Mouse (Mus musculus) stomach, postnatal 0 days (tissue): ENCODE data around the gene Sytl1. TPM values are rescaled to one million over a fixed set of nuclear protein-coding genes. Genes with fewer than 3 reads are reported as not detected.

Source experiments
- ATAC-seq: fragments of 200-750 bp; cut with Nextera tagmentation; 2 replicates; pipeline ENCODE4 v1.8.0; 2017; ENCODE audit not compliant: low FRiP score, low TSS enrichment
- DNase-seq: peaks from one replicate; pipeline ENCODE4 v3.0.0-alpha.2; 2016; ENCODE audit warnings: low spot score
- H3K27ac ChIP-seq: fragments of 300-500 bp; sonication (generic); replicated peaks from 2 replicates; pipeline ENCODE4 v1.5.1; 2014; ENCODE audit warnings: mild to moderate bottlenecking, control low read depth
- H3K27me3 ChIP-seq: fragments of 300-500 bp; sonication (generic); 2 replicates; pipeline ENCODE4 v1.6.1; 2014; ENCODE audit warnings: low read length; ENCODE audit not compliant: control insufficient read depth, insufficient read depth
- H3K36me3 ChIP-seq: fragments of 300-500 bp; sonication (generic); 2 replicates; pipeline ENCODE4 v1.6.1; 2014; ENCODE audit warnings: low read length, mixed read lengths; ENCODE audit not compliant: control insufficient read depth, insufficient read depth
- H3K4me1 ChIP-seq: fragments of 300-500 bp; sonication (generic); replicated peaks from 2 replicates; pipeline ENCODE4 v1.6.1; 2014; ENCODE audit warnings: antibody characterized with exemption; ENCODE audit not compliant: control insufficient read depth, insufficient read depth
- H3K4me2 ChIP-seq: fragments of 300-500 bp; sonication (generic); replicated peaks from 2 replicates; pipeline ENCODE4 v1.6.1; 2014; ENCODE audit warnings: low read depth, mild to moderate bottlenecking, control low read depth, moderate library complexity
- H3K4me3 ChIP-seq: fragments of 300-500 bp; sonication (generic); 2 replicates; pipeline ENCODE4 v1.5.1; 2014; ENCODE audit warnings: low read depth, low read length, control low read depth
- H3K9ac ChIP-seq: fragments of 300-500 bp; sonication (generic); 2 replicates; pipeline ENCODE4 v1.6.1; 2014; ENCODE audit warnings: mild to moderate bottlenecking, low read length, control low read depth, mixed read lengths
- H3K9me3 ChIP-seq: fragments of 300-500 bp; sonication (generic); 2 replicates; pipeline ENCODE4 v1.6.1; 2016; ENCODE audit warnings: low read length; ENCODE audit not compliant: control insufficient read depth
- CTCF ChIP-seq: IDR thresholded peaks from 2 replicates; pipeline ENCODE4 v1.5.1; 2016; ENCODE audit warnings: antibody characterized with exemption, low read depth, mild to moderate bottlenecking, moderate library complexity
- EP300 ChIP-seq: optimal IDR thresholded peaks from 2 replicates; pipeline ENCODE3; 2016; ENCODE audit warnings: antibody characterized with exemption
- WGBS: fragments of 180-500 bp; shearing (Covaris S2); extraction: QIAGEN DNeasy Blood & Tissue Kit; methylation state at CpG from one replicate; pipeline ENCODE4 v1.1.7; 2014; 5-methylcytosine and 5-hydroxymethylcytosine counted together
- polyA plus RNA-seq: library from polyadenylated mRNA; unstranded; fragments of >200 nt; fragmentation: Nextera tagmentation; extraction: Ambion mirVana; gene quantifications from 2 replicates; pipeline ENCODE4 v1.2.1, GENCODE M21; 2015

Sytl1 gene
- polyA plus RNA-seq, 1 experiment from 2014 or later, result 93.5 TPM

DNA sequence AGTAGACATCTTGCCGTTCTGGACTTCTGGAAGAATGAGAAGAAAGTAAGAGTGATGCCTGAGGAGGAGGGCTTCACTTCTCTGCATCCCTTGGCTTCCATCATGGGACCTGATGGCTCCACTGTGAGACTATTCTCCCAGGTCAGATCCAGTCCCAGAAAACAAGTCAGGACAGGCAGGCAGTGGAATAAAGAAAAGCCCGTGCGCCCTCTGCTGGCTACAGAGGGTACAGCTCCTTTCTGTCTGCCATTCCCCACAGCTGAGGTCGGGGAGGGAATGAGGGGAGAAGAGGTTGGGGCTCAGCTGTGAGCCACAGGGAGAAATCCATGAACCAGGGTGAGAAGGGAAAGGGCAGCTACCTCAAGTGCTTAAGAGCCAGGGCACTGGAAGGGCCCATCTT, 38.9 kb upstream of the Sytl1 start:
- peak; percentile 96 for TF ChIP-seq CTCF
- TF ChIP-seq EP300, result no peak
- no peaks in the 10 kb centered on the region for H3K9me3 ChIP-seq
- H3K4me2 ChIP-seq, result no peak overlapping the region
- ATAC-seq, result no peak
- WGBS, result 25% methylated on average over 4 of the region's 4 CpGs
- no peak overlapping the region for H3K9ac ChIP-seq
- no peak overlapping the region for H3K4me3 ChIP-seq
- no peaks in the 10 kb centered on the region for H3K27me3 ChIP-seq
- no peak overlapping the region for H3K27ac ChIP-seq
- peaks cover 13% of the 10 kb centered on the region; the same call in 1 of the 2 replicates for H3K36me3 ChIP-seq
- no peaks in the 10 kb centered on the region for H3K4me1 ChIP-seq
- DNase-seq, result peak; percentile 78

DNA sequence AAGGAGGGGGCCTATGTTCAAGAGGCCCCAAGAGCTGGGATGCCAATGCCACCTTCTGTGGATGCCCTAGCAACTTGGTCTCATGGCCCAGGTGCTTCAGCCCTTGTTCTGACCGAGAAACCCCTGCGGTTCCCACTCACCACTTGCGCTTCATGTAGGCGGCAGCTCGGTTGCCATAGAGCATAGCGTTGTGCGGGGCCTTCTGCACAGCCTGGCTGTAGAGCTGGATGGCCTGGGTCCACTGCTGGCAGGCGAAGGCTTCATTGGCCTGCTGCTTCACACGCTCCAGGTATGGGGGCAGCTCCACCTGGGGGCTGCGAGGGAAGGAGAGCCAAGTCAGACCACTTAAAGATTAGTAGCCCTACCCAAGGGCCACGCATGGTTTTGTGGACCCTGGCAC, 37.5 kb upstream of the Sytl1 start:
- H3K27me3 ChIP-seq, result no peaks in the 10 kb centered on the region
- no peak overlapping the region for H3K27ac ChIP-seq
- H3K4me2 ChIP-seq, result no peak overlapping the region
- no peaks in the 10 kb centered on the region for H3K9me3 ChIP-seq
- peaks cover 17% of the 10 kb centered on the region; the same call in 1 of the 2 replicates for H3K36me3 ChIP-seq
- H3K4me3 ChIP-seq, result no peak overlapping the region
- no peak for DNase-seq
- TF ChIP-seq CTCF, result no peak
- TF ChIP-seq EP300, result no peak
- WGBS, result 89% methylated on average over 11 of the region's 11 CpGs
- no peak for ATAC-seq
- no peaks in the 10 kb centered on the region for H3K4me1 ChIP-seq
- no peak overlapping the region for H3K9ac ChIP-seq

GRCm38 (mm10) chr4:133299701-133300100, 36.8 kb upstream of the Sytl1 start:
- peak overlapping the region; percentile 30; the same call in 1 of the 2 replicates for H3K27ac ChIP-seq
- H3K4me3 ChIP-seq, result no peak overlapping the region
- no peaks in the 10 kb centered on the region for H3K27me3 ChIP-seq
- TF ChIP-seq CTCF (no peak), EP300 (no peak)
- DNase-seq, result no peak
- H3K9ac ChIP-seq, result no peak overlapping the region
- no peaks in the 10 kb centered on the region for H3K9me3 ChIP-seq
- H3K4me1 ChIP-seq, result no peaks in the 10 kb centered on the region
- 67% methylated on average over 5 of the region's 5 CpGs for WGBS
- H3K36me3 ChIP-seq, result peaks cover 23% of the 10 kb centered on the region
- no peak for ATAC-seq
- H3K4me2 ChIP-seq, result no peak overlapping the region

DNA sequence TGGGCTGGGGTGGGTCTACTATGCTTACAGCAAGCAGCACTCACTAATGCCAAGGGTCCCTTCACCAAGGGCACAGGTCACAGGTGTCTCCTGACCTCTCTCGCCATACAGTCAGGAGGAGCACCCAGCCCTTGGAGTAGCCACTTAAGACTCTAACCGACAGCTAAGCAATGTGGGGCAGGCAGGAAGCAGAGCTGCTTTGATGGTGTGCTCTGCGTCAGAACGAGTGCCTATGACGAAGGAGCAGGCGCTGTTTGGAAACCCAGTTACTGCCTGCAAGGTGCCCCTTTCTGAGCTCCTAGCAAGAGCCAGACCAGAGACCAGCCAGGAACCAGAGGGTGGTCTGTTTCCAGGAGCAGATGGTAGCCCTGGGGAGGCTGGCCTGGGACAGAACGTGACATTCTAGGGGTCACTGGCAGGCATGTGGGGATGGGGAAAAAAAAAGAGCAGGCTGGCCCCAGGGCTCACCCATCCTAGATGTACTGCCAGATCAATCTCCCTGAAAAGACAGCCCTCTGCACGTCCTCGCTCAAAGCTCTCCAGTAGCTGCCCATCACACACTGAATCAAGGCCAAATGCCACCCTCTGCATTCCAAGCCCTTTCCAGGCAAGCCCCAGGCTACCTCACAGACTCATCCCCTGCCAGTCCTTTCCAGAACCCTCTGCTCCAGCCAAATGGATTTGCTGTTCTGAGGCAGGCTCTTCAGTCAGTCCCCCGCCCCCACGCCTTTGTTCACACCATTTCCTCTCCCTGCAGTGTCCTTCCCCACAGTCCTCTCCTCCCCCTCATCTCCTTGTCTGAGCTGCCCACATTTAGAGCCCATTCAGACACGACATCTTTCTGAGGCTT, 35.8 kb upstream of the Sytl1 start:
- H3K4me2 ChIP-seq, result no peak overlapping the region
- H3K4me3 ChIP-seq, result no peak overlapping the region
- no peak for ATAC-seq
- H3K4me1 ChIP-seq, result no peaks in the 10 kb centered on the region
- TF ChIP-seq CTCF (no peak), EP300 (no peak)
- H3K27me3 ChIP-seq, result no peaks in the 10 kb centered on the region
- H3K9me3 ChIP-seq, result no peaks in the 10 kb centered on the region
- DNase-seq, result no peak
- 0 out of 2 replicates have a peak overlapping the region, but pooled peaks have one; percentile 56 for H3K27ac ChIP-seq
- H3K36me3 ChIP-seq, result peaks cover 31% of the 10 kb centered on the region
- 62% methylated on average over 12 of the region's 12 CpGs for WGBS
- no peak overlapping the region for H3K9ac ChIP-seq

DNA sequence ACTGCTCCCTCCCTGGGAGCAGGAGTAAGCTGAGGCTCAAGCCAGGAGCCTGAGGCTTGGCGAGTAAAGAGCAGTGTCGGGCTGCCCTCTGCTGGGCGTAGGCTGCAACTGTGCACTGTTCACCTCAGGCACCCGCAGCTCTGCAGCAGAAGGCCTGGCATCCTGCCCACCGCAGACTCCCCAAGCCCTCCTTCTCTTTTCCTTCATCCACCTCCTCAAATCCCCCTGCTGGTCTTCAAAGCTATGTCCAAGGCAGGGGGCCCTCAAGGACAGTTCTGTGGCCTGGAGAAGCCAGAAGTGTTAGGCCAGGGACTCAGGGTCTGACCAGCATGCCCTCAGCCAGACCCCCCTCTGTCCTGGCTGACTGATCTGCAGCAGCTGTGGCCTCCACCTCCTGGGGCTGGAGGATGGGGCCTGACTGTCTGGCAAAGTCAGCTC, 34.9 kb upstream of the Sytl1 start:
- no peak overlapping the region for H3K4me2 ChIP-seq
- no peaks in the 10 kb centered on the region for H3K9me3 ChIP-seq
- H3K36me3 ChIP-seq, result peaks cover 28% of the 10 kb centered on the region
- TF ChIP-seq EP300, result no peak
- peak; percentile 96 for TF ChIP-seq CTCF
- H3K4me1 ChIP-seq, result no peaks in the 10 kb centered on the region
- ATAC-seq, result peak; percentile 78
- H3K27ac ChIP-seq, result 0 out of 2 replicates have a peak overlapping the region, but pooled peaks have one; percentile 56
- H3K27me3 ChIP-seq, result no peaks in the 10 kb centered on the region
- H3K9ac ChIP-seq, result no peak overlapping the region; the same call in 1 of the 2 replicates
- DNase-seq, result peak; percentile 80
- H3K4me3 ChIP-seq, result no peak overlapping the region
- 2% methylated on average over 5 of the region's 5 CpGs for WGBS

GRCm38 (mm10) chr4:133297360-133297759, 34.4 kb upstream of the Sytl1 start:
- 71% methylated on average over 10 of the region's 10 CpGs for WGBS
- no peak for DNase-seq
- Histone ChIP-seq H3K9ac (no peak overlapping the region), H3K4me3 (no peak overlapping the region), H3K4me1 (no peaks in the 10 kb centered on the region), H3K36me3 (peaks cover 28% of the 10 kb centered on the region), H3K9me3 (no peaks in the 10 kb centered on the region), H3K27me3 (no peaks in the 10 kb centered on the region), H3K27ac (no peak overlapping the region), H3K4me2 (no peak overlapping the region)
- no peak for ATAC-seq
- no peak for TF ChIP-seq EP300
- no peak for TF ChIP-seq CTCF
